Mouse (Mus musculus): ENCODE results near the gene Musk.
"Not testable (repeated sequence)": the region's sequence is repeated elsewhere in the genome, so short reads cannot be mapped to it uniquely, and the experiment has no call there.

The Musk gene

GRCm38 (mm10) chr4:58285687-58286086 lies at the start of gene Musk:
TSS of gene Musk (plus strand) at chr4:58285960.
- no peak for DNase-seq (ENCODE audit: low spot score in 2 of 2)

- no peak for DNase-seq (ENCODE audit: low spot score in 2 of 2)
These were observed 45.3 kb upstream of the Musk start for GRCm38 (mm10) chr4:58240416-58240815.

- DNase-seq (ENCODE audit: low spot score in 2 of 2): no peak
These were observed 40.2 kb upstream of the Musk start for GRCm38 (mm10) chr4:58245544-58245943.

- DNase-seq (ENCODE audit: low spot score in 2 of 2): no peak
These were observed 33.4 kb upstream of the Musk start for GRCm38 (mm10) chr4:58252381-58252780.

- peak in 1 of 2 experiments; percentile 63 for DNase-seq (ENCODE audit: low spot score in 2 of 2)
These were observed 32.4 kb upstream of the Musk start for GRCm38 (mm10) chr4:58253410-58253809.

- not testable (repeated sequence) for DNase-seq (ENCODE audit: low spot score in 2 of 2)
These were observed 25.0 kb upstream of the Musk start for GRCm38 (mm10) chr4:58260767-58261166.

- DNase-seq (ENCODE audit: low spot score in 2 of 2): peak; percentile 44 to 71
These were observed 19.5 kb upstream of the Musk start for GRCm38 (mm10) chr4:58266294-58266693.

GRCm38 (mm10) chr4:58268897-58269542 lies 16.7 kb upstream of the Musk start:
- no peak for DNase-seq (ENCODE audit: low spot score in 2 of 2)

- no peak for DNase-seq (ENCODE audit: low spot score in 2 of 2)
These were observed 15.8 kb upstream of the Musk start for GRCm38 (mm10) chr4:58269961-58270360.

- DNase-seq (ENCODE audit: low spot score in 2 of 2): no peak
These were observed 14.8 kb upstream of the Musk start for GRCm38 (mm10) chr4:58270956-58271355.

- no peak for DNase-seq (ENCODE audit: low spot score in 2 of 2)
These were observed 14.1 kb upstream of the Musk start for GRCm38 (mm10) chr4:58271504-58272162.

GRCm38 (mm10) chr4:58275261-58275895 lies 10.4 kb upstream of the Musk start:
- DNase-seq (ENCODE audit: low spot score in 2 of 2): no peak

GRCm38 (mm10) chr4:58278368-58278767 lies 7.4 kb upstream of the Musk start:
- DNase-seq (ENCODE audit: low spot score in 2 of 2): no peak

- no peak for DNase-seq (ENCODE audit: low spot score in 2 of 2)
These were observed 5.6 kb upstream of the Musk start for GRCm38 (mm10) chr4:58280121-58280520.

GRCm38 (mm10) chr4:58286368-58287090 lies 769 bp downstream of the Musk start:
- DNase-seq (ENCODE audit: low spot score in 2 of 2): no peak

- no peak for DNase-seq (ENCODE audit: low spot score in 2 of 2)
These were observed 3.0 kb downstream of the Musk start for GRCm38 (mm10) chr4:58288753-58289152.

GRCm38 (mm10) chr4:58291828-58292227 lies 6.1 kb downstream of the Musk start:
- no peak for DNase-seq (ENCODE audit: low spot score in 2 of 2)

GRCm38 (mm10) chr4:58293099-58293498 lies 7.3 kb downstream of the Musk start:
- DNase-seq (ENCODE audit: low spot score in 2 of 2): no peak

- no peak for DNase-seq (ENCODE audit: low spot score in 2 of 2)
These were observed 18.1 kb downstream of the Musk start for GRCm38 (mm10) chr4:58303862-58304261.

- DNase-seq (ENCODE audit: low spot score in 2 of 2): no peak
These were observed 18.8 kb downstream of the Musk start for GRCm38 (mm10) chr4:58304564-58304963.

GRCm38 (mm10) chr4:58307421-58307820 lies 21.7 kb downstream of the Musk start:
- DNase-seq (ENCODE audit: low spot score in 2 of 2): no peak

GRCm38 (mm10) chr4:58313344-58313743 lies 27.6 kb downstream of the Musk start:
- DNase-seq (ENCODE audit: low spot score in 2 of 2): no peak
